Mouse (Mus musculus): Measurements from ENCODE around the gene Ier5. TPM values are rescaled to one million over a fixed set of nuclear protein-coding genes. Genes with fewer than 3 reads are reported as not detected.

Gene Ier5
- polyA plus RNA-seq, 1 experiment from 2014 or later, result 4.9 TPM

DNA sequence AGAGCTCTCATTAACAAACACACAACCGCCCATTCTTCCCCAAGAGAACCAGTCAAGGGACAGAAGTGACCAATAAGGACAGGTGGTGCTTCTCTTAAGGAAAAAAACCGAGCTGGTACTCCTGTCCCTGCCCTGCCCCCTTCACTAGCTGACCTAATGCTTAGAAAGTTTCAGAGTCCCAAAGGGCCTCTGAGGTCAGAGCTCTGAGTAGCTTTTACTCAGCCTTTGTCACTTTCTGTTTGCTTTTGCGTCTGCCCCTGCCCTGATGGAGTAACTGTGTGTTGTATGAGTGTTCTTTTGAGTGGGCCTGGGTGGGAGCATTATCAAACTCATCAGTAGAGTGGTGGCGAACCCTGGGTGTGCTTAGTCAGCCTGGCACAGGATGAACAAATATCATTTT, 9.0 kb upstream of the Ier5 start:
- Histone ChIP-seq H3K27me3 (ENCODE audit: control insufficient read depth, insufficient read depth, low read depth, low read length) (no peaks in the 10 kb centered on the region), H3K4me1 (ENCODE audit: control insufficient read depth, insufficient read depth, low read length) (peaks cover 31% of the 10 kb centered on the region), H3K9me3 (replicated peaks; ENCODE audit: control insufficient read depth, low read length, poor library complexity, severe bottlenecking) (no peaks in the 10 kb centered on the region), H3K4me3 (ENCODE audit: low read depth, low read length) (no peak overlapping the region), H3K27ac (ENCODE audit: low read length) (peak overlapping the region; percentile 53), H3K36me3 (ENCODE audit: control insufficient read depth, insufficient read depth, low read length) (no peaks in the 10 kb centered on the region), H3K4me2 (ENCODE audit: low read length) (no peak overlapping the region), H3K9ac (ENCODE audit: low read depth, low read length) (no peak overlapping the region)
- no peak for ATAC-seq
- 34% methylated on average over 4 of the region's 4 CpGs for WGBS

DNA sequence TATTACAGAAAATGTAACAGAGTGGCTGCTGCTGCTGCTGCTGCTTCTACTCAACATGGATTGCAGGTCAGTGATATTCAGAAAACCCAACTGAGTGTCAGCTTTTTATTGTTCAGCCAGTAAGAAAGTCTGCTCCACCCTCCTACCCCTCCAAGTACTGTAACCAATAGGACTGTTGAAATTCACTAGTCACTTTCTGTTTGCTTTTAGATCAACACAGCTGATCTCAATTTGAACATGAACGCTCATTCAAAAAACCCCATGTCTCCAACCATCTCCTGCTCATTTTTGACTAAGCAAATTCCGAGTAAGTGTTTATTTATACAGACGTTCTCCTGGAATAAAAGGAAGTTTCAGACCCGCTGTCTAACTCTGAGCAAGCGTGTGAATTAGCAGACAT, 8.4 kb upstream of the Ier5 start:
- no peak overlapping the region for H3K4me3 ChIP-seq (ENCODE audit: low read depth, low read length)
- ATAC-seq, result no peak
- no peaks in the 10 kb centered on the region for H3K27me3 ChIP-seq (ENCODE audit: control insufficient read depth, insufficient read depth, low read depth, low read length)
- H3K9me3 ChIP-seq (replicated peaks; ENCODE audit: control insufficient read depth, low read length, poor library complexity, severe bottlenecking), result no peaks in the 10 kb centered on the region
- no peak overlapping the region for H3K27ac ChIP-seq (ENCODE audit: low read length)
- H3K4me2 ChIP-seq (ENCODE audit: low read length), result no peak overlapping the region
- no peaks in the 10 kb centered on the region for H3K36me3 ChIP-seq (ENCODE audit: control insufficient read depth, insufficient read depth, low read length)
- 50% methylated on average over 5 of the region's 5 CpGs for WGBS
- no peak overlapping the region for H3K9ac ChIP-seq (ENCODE audit: low read depth, low read length)
- peaks cover 31% of the 10 kb centered on the region for H3K4me1 ChIP-seq (ENCODE audit: control insufficient read depth, insufficient read depth, low read length)

DNA sequence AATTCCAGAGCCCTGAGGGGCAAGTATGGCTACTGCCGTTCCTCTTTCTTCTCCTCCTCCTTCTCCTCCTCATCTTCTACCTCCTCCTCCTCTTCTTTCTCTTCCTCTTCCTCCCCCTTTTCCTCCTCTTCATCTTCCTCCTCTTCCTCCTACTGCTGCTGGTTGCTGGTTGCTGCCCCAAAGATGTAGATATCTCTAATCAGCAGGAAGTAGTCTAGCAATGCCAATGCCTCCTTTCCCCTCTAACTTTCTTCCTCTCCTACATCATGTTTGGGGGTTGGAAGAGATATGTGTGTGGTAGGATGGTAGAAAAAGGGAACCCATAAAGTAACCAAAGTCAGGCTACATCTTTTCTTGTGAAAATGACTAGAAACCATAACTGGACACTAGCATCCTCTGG, 6.9 kb upstream of the Ier5 start:
- Histone ChIP-seq H3K27ac (ENCODE audit: low read length) (no peak overlapping the region), H3K4me3 (ENCODE audit: low read depth, low read length) (no peak overlapping the region), H3K9ac (ENCODE audit: low read depth, low read length) (no peak overlapping the region), H3K9me3 (replicated peaks; ENCODE audit: control insufficient read depth, low read length, poor library complexity, severe bottlenecking) (no peaks in the 10 kb centered on the region), H3K36me3 (ENCODE audit: control insufficient read depth, insufficient read depth, low read length) (no peaks in the 10 kb centered on the region), H3K4me1 (ENCODE audit: control insufficient read depth, insufficient read depth, low read length) (peaks cover 22% of the 10 kb centered on the region), H3K27me3 (ENCODE audit: control insufficient read depth, insufficient read depth, low read depth, low read length) (no peaks in the 10 kb centered on the region), H3K4me2 (ENCODE audit: low read length) (no peak overlapping the region)
- ATAC-seq, result no peak
- WGBS, result 94% methylated on average over 1 of the region's 1 CpGs

DNA sequence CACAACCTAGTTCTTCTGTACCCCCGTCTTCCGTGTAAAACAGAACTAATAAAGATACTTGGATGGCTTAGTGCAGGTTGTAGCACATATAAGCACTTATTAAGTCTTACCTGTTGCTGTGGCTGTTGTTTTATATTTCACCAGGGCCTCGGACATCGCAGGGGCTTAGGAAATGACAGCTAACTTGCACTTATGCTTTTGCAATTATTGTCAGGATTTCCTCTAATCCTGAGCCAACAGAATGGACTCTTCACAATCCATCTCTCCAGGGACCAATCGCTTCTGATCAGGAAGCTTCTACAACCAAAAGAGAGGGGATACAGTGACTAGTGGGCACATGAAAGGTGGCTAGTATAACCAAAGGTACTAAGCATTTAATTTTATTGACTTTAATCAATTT, 4.6 kb upstream of the Ier5 start:
- no peaks in the 10 kb centered on the region for H3K27me3 ChIP-seq (ENCODE audit: control insufficient read depth, insufficient read depth, low read depth, low read length)
- H3K4me3 ChIP-seq (ENCODE audit: low read depth, low read length), result no peak overlapping the region
- no peak overlapping the region for H3K9ac ChIP-seq (ENCODE audit: low read depth, low read length)
- ATAC-seq, result no peak
- H3K27ac ChIP-seq (ENCODE audit: low read length), result no peak overlapping the region
- no peaks in the 10 kb centered on the region for H3K9me3 ChIP-seq (replicated peaks; ENCODE audit: control insufficient read depth, low read length, poor library complexity, severe bottlenecking)
- WGBS, result 81% methylated on average over 5 of the region's 5 CpGs
- H3K4me1 ChIP-seq (ENCODE audit: control insufficient read depth, insufficient read depth, low read length), result peaks cover 9% of the 10 kb centered on the region
- no peaks in the 10 kb centered on the region for H3K36me3 ChIP-seq (ENCODE audit: control insufficient read depth, insufficient read depth, low read length)
- H3K4me2 ChIP-seq (ENCODE audit: low read length), result no peak overlapping the region

DNA sequence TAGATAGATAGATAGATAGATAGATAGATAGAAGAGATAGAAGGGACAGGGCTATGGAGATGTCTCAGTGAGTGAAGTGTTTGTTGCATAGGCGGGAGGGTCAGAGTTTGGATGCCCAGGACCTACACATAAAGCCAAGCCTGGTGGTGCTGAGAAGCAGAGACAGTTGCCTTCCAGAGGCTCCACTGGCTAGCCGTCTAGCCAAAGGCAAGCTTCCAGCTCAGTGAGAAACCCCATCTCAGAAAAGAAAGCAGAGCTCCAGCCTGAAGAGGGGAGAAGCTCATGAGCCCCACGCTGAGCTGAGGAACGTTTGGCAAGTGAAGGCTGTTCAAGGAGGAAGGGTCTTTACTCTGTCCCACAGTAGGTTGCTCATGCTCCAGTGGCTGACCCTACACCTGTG, 3.2 kb upstream of the Ier5 start:
- Histone ChIP-seq H3K4me3 (ENCODE audit: low read depth, low read length) (no peak overlapping the region), H3K9ac (ENCODE audit: low read depth, low read length) (no peak overlapping the region), H3K36me3 (ENCODE audit: control insufficient read depth, insufficient read depth, low read length) (no peaks in the 10 kb centered on the region), H3K4me2 (ENCODE audit: low read length) (no peak overlapping the region), H3K9me3 (replicated peaks; ENCODE audit: control insufficient read depth, low read length, poor library complexity, severe bottlenecking) (no peaks in the 10 kb centered on the region), H3K27ac (ENCODE audit: low read length) (no peak overlapping the region), H3K27me3 (ENCODE audit: control insufficient read depth, insufficient read depth, low read depth, low read length) (no peaks in the 10 kb centered on the region), H3K4me1 (ENCODE audit: control insufficient read depth, insufficient read depth, low read length) (peaks cover 5% of the 10 kb centered on the region)
- 82% methylated on average over 4 of the region's 4 CpGs for WGBS
- no peak for ATAC-seq

DNA sequence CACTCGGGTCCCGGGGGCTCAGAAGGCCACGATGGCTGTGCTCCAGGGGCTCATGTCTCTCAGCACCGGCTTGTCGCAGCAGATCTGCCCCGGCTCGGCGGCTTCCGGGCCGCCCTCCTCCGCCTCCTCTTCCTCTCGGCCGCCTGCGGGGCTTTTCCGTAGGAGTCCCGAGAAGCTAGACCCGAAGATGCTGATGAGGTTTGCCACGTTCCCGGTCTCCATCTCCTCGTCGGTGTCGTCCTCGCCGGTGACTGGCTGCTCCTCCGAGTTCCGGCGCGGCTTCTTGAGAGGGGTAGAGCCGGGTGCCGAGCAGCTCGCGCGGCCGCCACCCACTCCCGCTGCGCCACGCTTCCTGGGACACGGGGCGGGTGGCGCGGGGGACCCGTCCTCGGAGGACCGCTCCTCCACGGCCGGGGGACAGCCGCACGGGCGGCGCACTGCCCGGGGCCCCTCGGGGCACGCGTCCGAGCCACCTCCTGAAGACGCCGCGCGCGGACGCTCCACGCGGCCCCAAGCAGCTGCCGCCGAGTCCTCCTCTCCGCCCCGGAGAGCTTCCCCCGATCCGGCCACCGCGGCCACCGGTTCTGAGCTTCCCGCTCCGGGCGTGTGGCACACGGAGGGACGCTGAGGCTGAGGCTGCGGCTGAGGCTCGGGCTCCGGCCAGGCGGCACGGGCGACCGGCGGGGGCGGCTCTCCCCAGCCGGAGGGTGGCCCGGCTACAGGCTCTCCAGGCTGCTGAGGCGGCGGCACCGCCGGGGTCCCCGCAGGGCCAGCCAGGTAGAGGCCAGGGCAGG, 753 bp downstream of the Ier5 start:
- no peaks in the 10 kb centered on the region for H3K27me3 ChIP-seq (ENCODE audit: control insufficient read depth, insufficient read depth, low read depth, low read length)
- WGBS, result 0% methylated on average over 75 of the region's 93 CpGs
- H3K4me2 ChIP-seq (ENCODE audit: low read length), result peak overlapping the region; percentile 53
- H3K4me3 ChIP-seq (ENCODE audit: low read depth, low read length), result peak overlapping the region; percentile 96
- peaks cover 27% of the 10 kb centered on the region for H3K4me1 ChIP-seq (ENCODE audit: control insufficient read depth, insufficient read depth, low read length)
- ATAC-seq, result peak; percentile 69
- H3K9ac ChIP-seq (ENCODE audit: low read depth, low read length), result peak overlapping the region; percentile 99
- H3K9me3 ChIP-seq (replicated peaks; ENCODE audit: control insufficient read depth, low read length, poor library complexity, severe bottlenecking), result no peaks in the 10 kb centered on the region
- peak overlapping the region; percentile 91 for H3K27ac ChIP-seq (ENCODE audit: low read length)
- no peaks in the 10 kb centered on the region for H3K36me3 ChIP-seq (ENCODE audit: control insufficient read depth, insufficient read depth, low read length)

DNA sequence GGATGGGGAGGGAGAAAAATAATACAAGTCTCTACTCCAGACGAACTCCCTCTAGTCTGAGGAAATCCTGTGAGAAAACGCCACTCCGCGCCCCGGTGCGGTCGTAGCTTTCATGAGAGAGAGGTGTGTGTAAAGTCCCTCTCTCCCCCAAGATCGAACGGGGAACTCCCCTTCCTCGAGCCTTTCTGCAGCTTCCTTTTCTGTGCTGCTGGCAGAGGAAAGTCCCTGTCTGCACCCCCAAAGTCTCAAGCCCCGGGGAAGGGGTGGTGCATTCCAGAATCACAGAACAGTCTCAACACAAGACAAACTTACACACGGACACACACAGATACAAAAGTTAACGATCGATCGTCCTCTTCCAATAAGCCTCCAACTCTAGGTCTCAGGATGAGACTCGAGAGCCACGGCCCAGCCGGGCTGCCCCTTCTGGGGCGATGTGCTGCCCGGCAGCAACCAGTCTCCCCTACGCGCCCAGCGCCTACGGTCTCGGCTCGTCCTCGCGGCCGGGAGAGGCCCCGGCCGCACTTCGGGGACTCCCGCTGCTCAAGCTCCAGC, 1.4 kb downstream of the Ier5 start:
- no peak for ATAC-seq
- Histone ChIP-seq H3K27ac (ENCODE audit: low read length) (peak overlapping the region; percentile 91), H3K4me3 (ENCODE audit: low read depth, low read length) (peak overlapping the region; percentile 96), H3K9ac (ENCODE audit: low read depth, low read length) (peak overlapping the region; percentile 99), H3K4me2 (ENCODE audit: low read length) (peak overlapping the region; percentile 53), H3K9me3 (replicated peaks; ENCODE audit: control insufficient read depth, low read length, poor library complexity, severe bottlenecking) (no peaks in the 10 kb centered on the region), H3K36me3 (ENCODE audit: control insufficient read depth, insufficient read depth, low read length) (no peaks in the 10 kb centered on the region), H3K4me1 (ENCODE audit: control insufficient read depth, insufficient read depth, low read length) (peaks cover 33% of the 10 kb centered on the region), H3K27me3 (ENCODE audit: control insufficient read depth, insufficient read depth, low read depth, low read length) (no peaks in the 10 kb centered on the region)
- 0% methylated on average over 33 of the region's 33 CpGs for whole genome bisulfite sequencing

DNA sequence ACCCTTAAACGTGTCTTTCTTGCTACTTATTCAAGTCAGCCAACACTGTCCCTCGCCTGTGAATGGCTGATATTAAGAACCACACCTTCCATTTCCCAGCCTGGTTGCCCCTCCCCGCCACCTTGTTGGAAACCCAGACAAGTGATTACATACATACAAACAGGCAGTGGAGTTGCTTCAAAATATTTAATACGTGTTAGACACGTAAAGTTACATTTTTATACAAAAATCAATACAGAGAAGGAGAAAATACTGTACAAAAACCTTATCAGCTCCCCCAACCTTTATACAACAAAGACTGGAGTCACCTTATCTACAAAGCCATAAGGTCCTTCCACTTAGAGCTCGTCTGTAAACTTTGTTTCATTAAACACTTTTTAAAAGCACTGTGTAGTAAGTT, 2.1 kb downstream of the Ier5 start:
- H3K4me1 ChIP-seq (ENCODE audit: control insufficient read depth, insufficient read depth, low read length), result peaks cover 40% of the 10 kb centered on the region

DNA sequence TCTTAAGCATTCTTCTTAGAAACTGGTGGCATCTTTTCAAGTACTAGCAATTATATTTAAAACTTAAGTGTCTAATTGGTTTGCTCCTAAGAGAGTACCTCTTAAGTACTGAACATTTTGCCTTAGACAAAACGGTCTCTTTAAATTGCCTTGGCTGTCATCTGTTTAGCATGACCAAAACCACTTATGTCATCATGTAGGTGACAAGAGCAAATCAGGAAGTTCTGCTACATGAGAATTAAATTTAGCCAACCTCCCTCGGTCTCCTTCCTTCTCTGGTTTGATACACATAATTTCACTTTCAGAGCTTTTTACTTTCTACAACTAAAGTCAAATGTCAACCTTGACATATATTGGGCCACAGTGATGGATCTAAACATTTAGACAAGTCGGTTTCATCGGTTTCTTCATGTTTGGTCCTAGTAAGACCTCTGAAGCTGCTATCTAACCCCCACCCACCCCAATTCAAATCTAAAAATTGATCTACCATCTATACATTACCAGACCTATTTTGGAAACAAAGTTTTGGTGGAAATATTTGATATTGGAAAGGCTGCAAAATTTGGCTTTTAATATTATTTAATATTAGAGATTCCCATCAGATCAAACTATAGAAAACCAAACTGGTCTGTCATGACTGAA, 2.7 kb downstream of the Ier5 start:
- WGBS, result 83% methylated on average over 4 of the region's 4 CpGs
- Histone ChIP-seq H3K9me3 (replicated peaks; ENCODE audit: control insufficient read depth, low read length, poor library complexity, severe bottlenecking) (no peaks in the 10 kb centered on the region), H3K4me1 (ENCODE audit: control insufficient read depth, insufficient read depth, low read length) (peaks cover 46% of the 10 kb centered on the region), H3K36me3 (ENCODE audit: control insufficient read depth, insufficient read depth, low read length) (no peaks in the 10 kb centered on the region), H3K4me3 (ENCODE audit: low read depth, low read length) (peak overlapping the region; percentile 96), H3K27ac (ENCODE audit: low read length) (no peak overlapping the region), H3K9ac (ENCODE audit: low read depth, low read length) (no peak overlapping the region), H3K27me3 (ENCODE audit: control insufficient read depth, insufficient read depth, low read depth, low read length) (no peaks in the 10 kb centered on the region), H3K4me2 (ENCODE audit: low read length) (peak overlapping the region; percentile 53)
- ATAC-seq, result no peak

More for the DNA sequence above, 2.1 kb downstream of the Ier5 start:
- no peak overlapping the region; the same call in 1 of the 2 replicates for H3K27ac ChIP-seq (ENCODE audit: low read length)
- ATAC-seq, result no peak
- no peaks in the 10 kb centered on the region for H3K9me3 ChIP-seq (replicated peaks; ENCODE audit: control insufficient read depth, low read length, poor library complexity, severe bottlenecking)
- H3K4me3 ChIP-seq (ENCODE audit: low read depth, low read length), result peak overlapping the region; percentile 96
- H3K36me3 ChIP-seq (ENCODE audit: control insufficient read depth, insufficient read depth, low read length), result no peaks in the 10 kb centered on the region
- H3K4me2 ChIP-seq (ENCODE audit: low read length), result peak overlapping the region; percentile 53
- H3K9ac ChIP-seq (ENCODE audit: low read depth, low read length), result peak overlapping the region; percentile 99; the same call in 1 of the 2 replicates
- H3K27me3 ChIP-seq (ENCODE audit: control insufficient read depth, insufficient read depth, low read depth, low read length), result no peaks in the 10 kb centered on the region
- WGBS, result 26% methylated on average over 6 of the region's 6 CpGs
